Comparison of ENCODE assay signal across 12 mouse cellular contexts in the genomic region with DNA sequence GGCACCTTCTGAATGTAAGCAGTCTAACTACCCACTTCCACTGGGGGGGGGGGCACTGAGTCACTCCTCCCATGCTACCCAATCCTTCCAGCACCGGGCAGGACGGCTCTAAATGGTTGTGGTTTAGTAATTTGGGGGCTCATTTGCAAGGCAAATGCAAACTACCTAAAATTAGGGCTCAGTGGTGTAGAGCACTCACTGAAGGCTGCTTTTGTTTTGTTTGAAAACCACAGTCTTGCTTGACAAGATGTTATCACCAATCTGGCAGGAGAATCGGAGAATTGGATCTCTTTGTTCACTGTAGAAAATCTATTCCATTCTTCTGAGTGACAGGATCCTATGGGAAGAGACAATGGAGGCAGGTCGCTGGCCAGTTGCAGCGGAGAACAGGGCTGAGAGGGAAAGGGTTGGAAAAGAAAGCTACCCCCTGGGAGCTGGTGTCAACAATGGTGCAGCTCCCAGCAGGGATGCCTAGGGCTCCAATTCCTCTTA.
DNase-seq lines count a peak whose midpoint lies in the region; ATAC-seq and TF ChIP-seq lines count a peak whose summit lies in the region.
"Had no signal": no experiment of that assay in that cellular context is flagged by ENCODE, and none has a peak within 500 bp of the region (broad histone marks: within the 10 kb centered on the region; RNA-seq: fewer than 3 reads in every experiment).

No protein-coding gene starts in this region.

- H3K27ac ChIP-seq in ES-E14 (ENCODE audit: insufficient read depth, low read depth, low read length, poor library complexity, severe bottlenecking), result peak overlapping the region; percentile 91; the same call in 1 of the 2 replicates
- H3K27ac ChIP-seq in embryonic facial prominence, embryonic 15.5 days (replicated peaks), result peak overlapping the region; percentile 60
- H3K27ac ChIP-seq: neural tube, embryonic 13.5 days had no signal

- ATAC-seq in embryonic facial prominence, embryonic 15.5 days (ENCODE audit: insufficient number of reproducible peaks, low FRiP score, low TSS enrichment, low read depth), result peak; percentile 39
- peak; percentile 47 for ATAC-seq in inflammation-experienced regulatory T-cells, adult 6 months
- ATAC-seq in monocyte, adult 5-6 weeks (replicated peaks; ENCODE audit: insufficient number of reproducible peaks, low FRiP score, low TSS enrichment, poor library complexity, severe bottlenecking), result no peak
- ATAC-seq: intestine, embryonic 16.5 days had no signal

- peaks cover 0 to 9% of the 10 kb centered on the region in 2 experiments; a peak in 1 of 4 replicates for H3K4me1 ChIP-seq in ES-E14 (ENCODE audit: control insufficient read depth in 2 of 2, insufficient read depth in 2 of 2, low read length in 2 of 2, poor library complexity in 1 of 2)
- H3K4me1 ChIP-seq in embryonic facial prominence, embryonic 15.5 days, result peaks cover 29% of the 10 kb centered on the region

- H3K27me3 ChIP-seq in embryonic facial prominence, embryonic 15.5 days, result peaks cover 3% of the 10 kb centered on the region; the same call in 1 of the 2 replicates
- H3K27me3 ChIP-seq: neural tube, embryonic 13.5 days had no signal

- no peak overlapping the region for H3K4me3 ChIP-seq in ES-E14 (ENCODE audit: insufficient read depth in 1 of 2, low read depth in 1 of 2, low read length in 2 of 2, poor library complexity in 1 of 2, severe bottlenecking in 1 of 2)
- H3K4me3 ChIP-seq in embryonic facial prominence, embryonic 15.5 days (replicated peaks), result no peak overlapping the region
- H3K4me3 ChIP-seq: neural tube, embryonic 13.5 days had no signal

- peak overlapping the region; percentile 13; the same call in 1 of the 2 replicates for H3K4me2 ChIP-seq in embryonic facial prominence, embryonic 15.5 days (replicated peaks)
- H3K4me2 ChIP-seq: neural tube, embryonic 13.5 days had no signal

- peak; percentile 86 for DNase-seq in A20 (ENCODE audit: low read depth, low spot score)
- no peak for DNase-seq in ES-E14 (ENCODE audit: low read depth, low spot score)
- DNase-seq in right cerebral cortex, postnatal 10 days (ENCODE audit: low spot score in 2 of 2), result no peak
- no peak for DNase-seq in layer of hippocampus, adult 18-20 months (ENCODE audit: low spot score in 2 of 2)
- no peak for DNase-seq in heart, adult 11 months
- DNase-seq: heart, adult 18-20 months; thymus, postnatal 4 days had no signal

- no peak overlapping the region for H3K9ac ChIP-seq in ES-E14 (ENCODE audit: insufficient read depth, low read depth, low read length, poor library complexity, severe bottlenecking)
- H3K9ac ChIP-seq in embryonic facial prominence, embryonic 15.5 days, result no peak overlapping the region
- H3K9ac ChIP-seq: neural tube, embryonic 13.5 days had no signal

- H3K36me3 ChIP-seq in ES-E14 (ENCODE audit: control insufficient read depth, insufficient read depth, low read length, poor library complexity, severe bottlenecking), result no peaks in the 10 kb centered on the region
- no peaks in the 10 kb centered on the region for H3K36me3 ChIP-seq in embryonic facial prominence, embryonic 15.5 days
- H3K36me3 ChIP-seq: neural tube, embryonic 13.5 days had no signal

- in situ Hi-C loops in ES-E14 (cut with MboI; ENCODE audit: low sequenced_read_pairs in 2 of 2, unreplicated experiment in 2 of 2), result no loop called here

- H3K9me3 ChIP-seq in ES-E14 (ENCODE audit: control insufficient read depth, insufficient read depth, low read depth, low read length), result no peaks in the 10 kb centered on the region
- H3K9me3 ChIP-seq in embryonic facial prominence, embryonic 15.5 days (replicated peaks), result no peaks in the 10 kb centered on the region
- H3K9me3 ChIP-seq: neural tube, embryonic 13.5 days had no signal

- WGBS in embryonic facial prominence, embryonic 15.5 days, result 12% methylated on average over 5 of the region's 5 CpGs

TF ChIP-seq in ES-E14, 5 proteins besides CTCF, POLR2A, EP300 and RAD21:
- TF ChIP-seq HCFC1 (IDR thresholded peaks at IDR 0.05; ENCODE audit: borderline replicate concordance, insufficient read depth, low read length) (no peak), MAFK (IDR thresholded peaks at IDR 0.05; ENCODE audit: insufficient read depth, low read depth, low read length) (no peak), ZNF384 (IDR thresholded peaks at IDR 0.05; ENCODE audit: low read depth, low read length) (no peak), CHD2 (IDR thresholded peaks at IDR 0.05; ENCODE audit: low read depth, low read length) (no peak), ZC3H11A (IDR thresholded peaks at IDR 0.05; ENCODE audit: borderline replicate concordance, low read depth, low read length) (no peak)
TF ChIP-seq in ES-E14: peak in this region for 0.
